Mouse (Mus musculus): ENCODE measurements around the gene H2-DMb2.
A peak's percentile ranks its signal among the peaks of the same experiment; 100 is the strongest.

H2-DMb2 gene

GRCm38 (mm10) chr17:34143033-34143432 is at the start of gene H2-DMb2:
H2-DMb2 (plus strand) TSS chr17:34143307.
- no peak for DNase-seq (ENCODE audit: low spot score in 2 of 2)

- DNase-seq (ENCODE audit: low spot score in 2 of 2) = no peak
These were observed 48.6 kb upstream of the H2-DMb2 start for GRCm38 (mm10) chr17:34094283-34095035.

GRCm38 (mm10) chr17:34096497-34097010 is 46.6 kb upstream of the H2-DMb2 start:
- DNase-seq (ENCODE audit: low spot score in 2 of 2) = no peak

GRCm38 (mm10) chr17:34097272-34097671 is 45.8 kb upstream of the H2-DMb2 start:
- DNase-seq (ENCODE audit: low spot score in 2 of 2) = no peak

- no peak for DNase-seq (ENCODE audit: low spot score in 2 of 2)
These were observed 44.2 kb upstream of the H2-DMb2 start for GRCm38 (mm10) chr17:34098709-34099479.

GRCm38 (mm10) chr17:34099531-34099930 is 43.6 kb upstream of the H2-DMb2 start:
- DNase-seq (ENCODE audit: low spot score in 2 of 2) = no peak

- DNase-seq (ENCODE audit: low spot score in 2 of 2) = no peak
These were observed 41.9 kb upstream of the H2-DMb2 start for GRCm38 (mm10) chr17:34101185-34101584.

GRCm38 (mm10) chr17:34101604-34102032 is 41.5 kb upstream of the H2-DMb2 start:
- DNase-seq (ENCODE audit: low spot score in 2 of 2) = peak; percentile 86 to 90

- DNase-seq (ENCODE audit: low spot score in 2 of 2) = no peak
These were observed 40.3 kb upstream of the H2-DMb2 start for GRCm38 (mm10) chr17:34102831-34103230.

- no peak for DNase-seq (ENCODE audit: low spot score in 2 of 2)
These were observed 38.3 kb upstream of the H2-DMb2 start for GRCm38 (mm10) chr17:34104804-34105203.

GRCm38 (mm10) chr17:34106555-34106954 is 36.6 kb upstream of the H2-DMb2 start:
- DNase-seq (ENCODE audit: low spot score in 2 of 2) = no peak

- no peak for DNase-seq (ENCODE audit: low spot score in 2 of 2)
These were observed 35.8 kb upstream of the H2-DMb2 start for GRCm38 (mm10) chr17:34107109-34107867.

- no peak for DNase-seq (ENCODE audit: low spot score in 2 of 2)
These were observed 34.6 kb upstream of the H2-DMb2 start for GRCm38 (mm10) chr17:34108460-34108859.

- DNase-seq (ENCODE audit: low spot score in 2 of 2) = no peak
These were observed 33.9 kb upstream of the H2-DMb2 start for GRCm38 (mm10) chr17:34109038-34109805.

GRCm38 (mm10) chr17:34109806-34110195 is 33.3 kb upstream of the H2-DMb2 start:
- DNase-seq (ENCODE audit: low spot score in 2 of 2) = no peak

GRCm38 (mm10) chr17:34110309-34110708 is 32.8 kb upstream of the H2-DMb2 start:
- DNase-seq (ENCODE audit: low spot score in 2 of 2) = no peak

- no peak for DNase-seq (ENCODE audit: low spot score in 2 of 2)
These were observed 29.0 kb upstream of the H2-DMb2 start for GRCm38 (mm10) chr17:34114114-34114513.

GRCm38 (mm10) chr17:34116736-34117370 is 26.3 kb upstream of the H2-DMb2 start:
- DNase-seq (ENCODE audit: low spot score in 2 of 2) = no peak

GRCm38 (mm10) chr17:34117421-34118112 is 25.5 kb upstream of the H2-DMb2 start:
- DNase-seq (ENCODE audit: low spot score in 2 of 2) = no peak
